Mouse (Mus musculus) heart, postnatal 0 days (tissue): ENCODE data around the gene Gm4779.

ENCODE experiments used
- CTCF ChIP-seq: IDR thresholded peaks from 2 replicates; pipeline ENCODE4 v1.5.1; 2016; ENCODE audit warnings: antibody characterized with exemption, control low read depth, low read depth
- EP300 ChIP-seq: IDR thresholded peaks from 2 replicates; pipeline ENCODE4 v1.6.1; 2016; ENCODE audit warnings: antibody characterized with exemption, low read depth

DNA sequence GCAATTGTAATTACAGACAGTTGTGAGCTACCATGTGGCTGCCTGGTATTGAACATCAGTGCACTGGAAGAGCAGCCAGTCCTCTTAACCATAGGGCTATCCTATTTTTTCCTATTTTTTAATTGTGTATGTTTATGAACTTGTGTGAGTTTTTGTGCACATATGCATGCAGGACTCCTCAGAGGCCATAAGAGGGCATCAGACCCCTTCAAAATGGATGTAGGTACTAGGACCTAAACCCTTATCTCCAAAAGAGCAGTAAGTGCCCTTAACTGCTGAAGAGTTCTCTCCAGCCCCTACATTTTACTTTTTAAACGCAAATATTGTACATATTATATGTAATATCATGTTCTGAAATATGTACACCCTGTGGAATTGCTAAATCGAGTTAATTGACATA is 11.3 kb upstream of the Gm4779 start:
- TF ChIP-seq EP300: no peak
- peak; percentile 59 for TF ChIP-seq CTCF
